Mouse (Mus musculus): ENCODE measurements around the gene Ccl11. TPM values are rescaled to one million over a fixed set of nuclear protein-coding genes. Genes with fewer than 3 reads are reported as not detected.

Gene Ccl11
- not detected for total RNA-seq (2021)

DNA sequence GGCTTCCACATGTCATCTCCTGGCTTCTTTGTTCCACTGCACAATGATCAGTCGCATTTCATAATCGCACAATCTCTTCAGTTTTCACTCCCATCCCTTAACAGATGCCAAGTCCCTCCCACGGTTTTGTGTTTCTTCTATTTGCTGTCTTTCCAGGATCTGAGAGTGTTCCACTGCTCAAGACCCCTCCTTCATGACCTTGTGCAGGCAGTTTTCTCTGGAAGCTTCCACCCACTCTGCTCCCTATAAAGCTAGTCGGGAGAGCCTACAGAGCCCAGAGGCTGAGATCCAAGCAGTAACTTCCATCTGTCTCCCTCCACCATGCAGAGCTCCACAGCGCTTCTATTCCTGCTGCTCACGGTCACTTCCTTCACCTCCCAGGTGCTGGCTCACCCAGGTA lies at the start of gene Ccl11:
Ccl11 (plus strand) TSS at position 178 of the 400 bp plus-strand sequence.
- intact Hi-C loops (cut with DNase I): no loop called here
- no peak for DNase-seq

GRCm38 (mm10) chr11:82010115-82010514 lies 47.5 kb upstream of the Ccl11 start:
- no peak for DNase-seq
- intact Hi-C loops (cut with DNase I): no loop called here

- no peak for DNase-seq
- intact Hi-C loops (cut with DNase I): no loop called here
Observed at GRCm38 (mm10) chr11:82011411-82012193, 46.0 kb upstream of the Ccl11 start.

DNA sequence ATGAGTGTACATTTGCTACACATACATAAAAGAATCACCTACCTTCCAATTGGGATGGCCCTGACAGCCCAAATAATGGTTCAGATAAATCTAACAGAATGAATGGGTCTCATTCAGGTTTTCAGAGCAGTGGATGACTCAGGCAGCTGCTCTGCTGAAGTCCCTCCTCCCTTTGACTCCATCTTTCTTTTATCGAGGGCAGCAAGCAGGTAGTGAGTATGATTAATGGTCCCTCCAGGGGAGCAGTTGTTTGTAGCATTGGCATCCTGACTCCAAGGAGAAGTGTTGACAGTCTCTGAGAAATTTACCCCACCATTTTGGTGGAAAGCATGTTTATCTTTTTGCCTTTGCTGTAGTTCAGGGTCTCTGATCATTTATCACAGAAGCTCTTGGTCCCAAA lies 43.9 kb upstream of the Ccl11 start:
- no peak for DNase-seq
- intact Hi-C loops (cut with DNase I): no loop called here

- DNase-seq: no peak
- intact Hi-C loops (cut with DNase I): no loop called here
Observed at GRCm38 (mm10) chr11:82015066-82015465, 42.6 kb upstream of the Ccl11 start.

DNA sequence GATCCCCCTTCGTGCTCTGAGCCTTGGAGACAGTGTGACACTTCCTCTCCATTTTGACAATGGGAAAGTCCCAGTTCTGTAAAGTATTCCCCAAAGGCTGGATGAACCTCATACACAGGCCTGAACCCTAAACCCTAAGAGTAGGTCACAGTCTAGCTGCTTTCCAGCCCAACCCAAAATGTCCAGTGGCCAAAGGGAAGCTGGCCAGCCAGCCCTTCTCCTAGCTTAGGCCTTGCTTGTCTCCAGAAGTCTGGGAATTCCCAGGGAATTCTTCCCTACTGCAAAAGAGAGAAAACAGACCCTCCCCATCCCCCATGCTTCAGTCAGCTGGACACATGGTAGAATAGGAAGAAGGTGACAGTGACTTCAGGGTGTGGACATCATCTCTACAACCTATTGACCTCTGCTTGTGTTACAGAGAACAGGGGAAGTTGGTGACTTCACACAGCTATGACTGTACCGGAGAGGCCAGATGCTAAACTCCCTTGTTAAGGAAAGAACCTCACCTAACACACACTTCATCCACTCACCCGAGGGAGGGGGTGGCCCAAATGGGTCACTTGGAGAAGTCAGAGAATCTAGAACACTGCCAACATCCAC lies 41.3 kb upstream of the Ccl11 start:
- DNase-seq: no peak
- intact Hi-C loops (cut with DNase I): no loop called here

DNA sequence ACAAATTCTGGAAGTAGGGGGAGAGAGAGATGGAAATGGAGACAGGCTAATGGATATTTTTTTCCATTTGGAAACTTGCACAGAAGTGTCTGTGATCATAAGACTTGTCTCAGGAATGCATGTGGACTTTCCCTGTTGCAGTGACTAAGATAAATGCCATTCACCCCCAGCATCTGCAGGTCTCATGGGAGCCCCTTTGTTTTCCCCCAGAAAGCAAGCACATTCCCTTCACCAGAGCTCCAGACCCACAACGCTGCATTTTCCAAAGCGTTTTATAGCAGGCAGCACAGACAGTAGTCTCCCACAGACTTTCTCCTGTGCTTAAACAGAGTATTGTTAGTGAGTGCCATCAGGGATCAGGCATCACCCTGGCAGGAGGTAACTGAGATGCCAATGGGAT lies 38.2 kb upstream of the Ccl11 start:
- intact Hi-C loops (cut with DNase I): no loop called here
- no peak for DNase-seq

DNA sequence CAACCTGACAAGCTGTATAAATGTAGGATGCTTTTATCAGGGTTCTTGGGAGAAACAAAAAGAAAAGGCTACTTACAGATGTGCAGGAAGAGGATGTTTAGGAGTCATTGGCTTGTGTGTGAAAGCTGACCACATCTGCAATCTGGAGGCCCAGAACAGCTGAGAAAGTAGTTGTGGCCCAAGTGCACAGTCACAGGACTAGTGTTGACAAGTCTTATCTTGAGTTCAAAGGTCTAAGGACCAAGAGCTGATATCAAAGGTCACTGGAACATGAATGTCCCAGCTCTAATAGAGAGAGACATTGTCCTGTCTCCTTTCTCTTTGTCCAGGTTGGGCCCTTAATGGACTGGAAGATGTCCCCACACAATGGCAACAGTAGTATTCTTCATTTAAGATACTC lies 37.8 kb upstream of the Ccl11 start:
- DNase-seq: no peak
- intact Hi-C loops (cut with DNase I): no loop called here

DNA sequence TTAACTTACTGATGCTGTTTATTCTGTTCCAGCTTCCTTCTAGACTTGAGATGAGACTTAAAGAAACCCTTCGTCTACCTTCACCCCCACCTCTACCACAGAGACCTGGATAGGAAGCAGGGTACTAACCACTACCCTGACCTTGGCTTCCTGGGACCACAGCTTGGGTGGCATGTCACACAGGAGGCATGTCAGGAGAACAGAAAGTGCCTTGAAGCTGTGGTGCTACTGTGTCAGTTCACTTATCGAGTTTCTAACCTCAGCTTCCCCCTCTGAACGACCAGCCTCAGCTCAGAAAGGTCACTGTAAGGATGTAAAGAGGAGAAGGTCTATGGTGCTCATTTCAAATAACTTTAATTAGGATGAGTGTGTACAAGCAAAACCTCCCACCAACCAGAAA lies 36.2 kb upstream of the Ccl11 start:
- DNase-seq: no peak
- intact Hi-C loops (cut with DNase I): no loop called here

DNA sequence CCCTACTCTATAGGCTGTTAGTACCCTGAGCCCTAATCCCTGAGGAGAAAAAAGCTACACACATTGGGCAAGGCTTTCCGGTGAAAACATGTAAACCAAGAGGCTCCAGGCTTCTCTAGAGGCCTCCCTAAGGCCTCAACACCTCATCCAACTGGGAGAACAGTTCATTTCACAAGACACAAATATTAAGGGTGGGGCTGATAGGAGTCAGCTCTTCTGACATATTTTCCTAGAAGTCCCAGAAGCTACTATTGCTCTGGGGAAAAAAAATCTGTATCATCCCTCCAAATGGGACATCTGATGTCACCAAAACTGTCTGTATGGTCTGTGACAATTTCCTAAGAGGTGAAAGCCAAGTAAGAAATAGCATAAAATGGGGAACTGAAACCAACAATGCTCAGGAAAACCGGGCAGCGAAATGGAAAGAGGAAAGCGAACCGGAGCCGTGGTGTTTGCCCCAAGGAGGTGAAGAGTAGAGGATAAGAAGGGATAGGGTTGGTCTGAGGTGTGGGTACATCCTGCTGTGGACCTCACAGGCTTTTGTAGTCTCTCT lies 35.0 kb upstream of the Ccl11 start:
- no peak for DNase-seq
- intact Hi-C loops (cut with DNase I): no loop called here

GRCm38 (mm10) chr11:82023769-82024168 lies 33.9 kb upstream of the Ccl11 start:
- no peak for DNase-seq
- intact Hi-C loops (cut with DNase I): no loop called here

- intact Hi-C loops (cut with DNase I): no loop called here
- no peak for DNase-seq
Observed at GRCm38 (mm10) chr11:82030171-82030570, 27.5 kb upstream of the Ccl11 start.

- intact Hi-C loops (cut with DNase I): no loop called here
- no peak for DNase-seq
Observed at GRCm38 (mm10) chr11:82032136-82032535, 25.5 kb upstream of the Ccl11 start.

GRCm38 (mm10) chr11:82032678-82033344 lies 24.8 kb upstream of the Ccl11 start:
- DNase-seq: peak; percentile 18
- intact Hi-C loops (cut with DNase I): no loop called here

- no peak for DNase-seq
- intact Hi-C loops (cut with DNase I): no loop called here
Observed at GRCm38 (mm10) chr11:82034446-82034845, 23.2 kb upstream of the Ccl11 start.

DNA sequence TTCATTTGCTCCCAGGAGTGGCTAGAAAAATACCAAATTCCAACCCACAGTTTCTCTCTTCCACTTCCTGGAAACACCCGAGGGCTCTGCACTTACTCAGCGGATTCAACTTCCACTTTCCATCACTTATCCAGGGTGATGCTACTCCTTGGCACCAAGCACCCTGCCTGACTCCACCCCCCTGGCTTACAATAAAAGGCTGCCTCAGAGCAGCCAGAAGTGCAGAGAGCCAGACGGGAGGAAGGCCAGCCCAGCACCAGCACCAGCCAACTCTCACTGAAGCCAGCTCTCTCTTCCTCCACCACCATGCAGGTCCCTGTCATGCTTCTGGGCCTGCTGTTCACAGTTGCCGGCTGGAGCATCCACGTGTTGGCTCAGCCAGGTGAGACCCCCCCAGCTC lies 22.3 kb upstream of the Ccl11 start, which contains the start of gene Ccl2:
Ccl2 (plus strand) TSS at position 216 of the 400 bp plus-strand sequence.
- intact Hi-C loops (cut with DNase I): no loop called here
- DNase-seq: peak; percentile 79

DNA sequence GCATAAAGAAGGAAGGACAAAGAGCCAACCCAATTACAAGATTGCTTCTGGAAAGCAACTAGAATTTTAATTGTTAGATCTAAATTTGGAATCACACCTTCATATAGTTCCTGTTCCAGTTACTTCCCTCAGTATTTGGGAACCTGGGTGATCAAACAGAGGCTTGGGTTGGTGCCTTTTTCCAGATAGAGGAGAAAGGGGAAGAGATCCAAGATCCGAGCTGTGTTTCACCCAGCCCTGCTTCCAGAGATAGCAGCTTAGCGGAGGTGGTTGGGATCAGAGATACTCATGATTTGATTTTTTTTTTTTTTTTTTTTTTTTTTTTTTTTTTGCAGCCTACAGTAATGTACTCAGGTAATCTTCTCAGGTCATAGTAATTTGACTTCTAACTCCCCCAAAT lies 21.8 kb upstream of the Ccl11 start:
- intact Hi-C loops (cut with DNase I): no loop called here
- no peak for DNase-seq

GRCm38 (mm10) chr11:82038535-82038934 lies 19.1 kb upstream of the Ccl11 start, which contains the start of gene Gm17268:
Gm17268 (minus strand) TSS chr11:82038562.
- no peak for DNase-seq
- intact Hi-C loops (cut with DNase I): no loop called here

GRCm38 (mm10) chr11:82039132-82039660 lies 18.4 kb upstream of the Ccl11 start:
- DNase-seq: no peak
- intact Hi-C loops (cut with DNase I): no loop called here

GRCm38 (mm10) chr11:82041671-82042080 lies 15.9 kb upstream of the Ccl11 start:
- intact Hi-C loops (cut with DNase I): no loop called here
- DNase-seq: peak; percentile 11

GRCm38 (mm10) chr11:82045471-82045870 lies 12.2 kb upstream of the Ccl11 start, which contains the start of gene Ccl7:
Ccl7 (plus strand) TSS chr11:82045712.
- peak; percentile 13 for DNase-seq
- intact Hi-C loops (cut with DNase I): no loop called here
